8 mouse cellular contexts compared by ENCODE assay signal in the genomic region with DNA sequence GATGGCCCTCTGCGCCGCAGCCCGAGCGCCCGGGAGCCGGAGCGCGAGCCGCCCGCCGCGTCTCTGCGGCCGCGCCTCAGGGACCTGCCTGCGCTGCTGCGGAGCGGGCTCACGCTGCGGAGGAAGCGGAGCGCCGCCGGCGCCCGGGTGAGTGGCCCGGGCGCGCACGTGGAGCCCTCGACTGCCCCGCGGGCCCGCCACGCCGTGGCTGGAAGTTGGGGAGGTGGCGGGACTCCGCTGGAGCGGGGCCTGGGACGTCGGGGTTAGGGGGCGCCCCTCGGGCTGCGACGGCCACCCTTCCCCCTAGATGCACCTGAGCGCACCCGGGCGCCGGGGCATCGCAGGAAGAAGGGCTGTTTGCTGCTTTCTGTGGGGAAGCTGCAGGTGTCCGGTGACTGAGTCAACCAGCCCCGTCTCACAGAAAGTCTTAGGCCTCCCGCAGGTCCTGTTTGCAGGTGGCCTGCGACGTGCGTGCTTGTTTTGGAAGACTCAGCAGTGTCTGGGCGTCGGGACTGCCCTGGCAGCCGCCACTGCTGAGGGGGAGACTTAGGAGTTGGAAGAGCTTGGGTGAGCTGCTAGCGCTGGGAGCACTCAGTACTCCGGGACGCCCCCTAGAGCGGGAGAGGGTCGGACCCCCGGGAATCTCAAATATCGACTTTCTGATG. TPM values are rescaled to one million over a fixed set of nuclear protein-coding genes. Genes with fewer than 3 reads are reported as not detected.
DNase-seq lines count a peak whose midpoint lies in the region; ATAC-seq and TF ChIP-seq lines count a peak whose summit lies in the region.

No protein-coding gene starts in this region.

- H3K4me1 ChIP-seq in embryonic fibroblast, embryonic 13.5 days (ENCODE audit: control insufficient read depth, insufficient read depth, low read length): no peaks in the 10 kb centered on the region
- peaks cover 6% of the 10 kb centered on the region; the same call in 1 of the 2 replicates for H3K4me1 ChIP-seq in heart, postnatal 0 days (ENCODE audit: control insufficient read depth, insufficient read depth)
- peaks cover 10% of the 10 kb centered on the region for H3K4me1 ChIP-seq in neural tube, embryonic 15.5 days
- H3K4me1 ChIP-seq in thymus, adult 2 months (replicated peaks; ENCODE audit: control insufficient read depth, insufficient read depth, low read length): peaks cover 8% of the 10 kb centered on the region

- H3K27me3 ChIP-seq in heart, postnatal 0 days (ENCODE audit: control insufficient read depth, insufficient read depth, low read length): peaks cover 11% of the 10 kb centered on the region; the same call in 1 of the 2 replicates
- H3K27me3 ChIP-seq in neural tube, embryonic 15.5 days (replicated peaks): peaks cover 28% of the 10 kb centered on the region
- no peaks in the 10 kb centered on the region for H3K27me3 ChIP-seq in thymus, adult 2 months (ENCODE audit: control insufficient read depth, insufficient read depth, low read length)

- DNase-seq in left cerebral cortex, adult 18-20 months (ENCODE audit: low spot score in 2 of 2): peak; percentile 50 to 57
- no peak for DNase-seq in left cerebral cortex, adult 11 months (ENCODE audit: low spot score)
- peak; percentile 28 for DNase-seq in heart, postnatal 0 days (ENCODE audit: low spot score)
- DNase-seq in kidney, postnatal 4 days: peak; percentile 56 to 72
- peak; percentile 32 to 42 for DNase-seq in lung, adult 18-20 months
- DNase-seq in thymus, adult 2 months: peak; percentile 56

- H3K27ac ChIP-seq in embryonic fibroblast, embryonic 13.5 days (ENCODE audit: insufficient read depth, low read length): no peak overlapping the region
- H3K27ac ChIP-seq in heart, postnatal 0 days (ENCODE audit: low read depth): peak overlapping the region; percentile 44
- H3K27ac ChIP-seq in neural tube, embryonic 15.5 days (replicated peaks): peak overlapping the region; percentile 63; the same call in 1 of the 2 replicates
- H3K27ac ChIP-seq in thymus, adult 2 months (ENCODE audit: control insufficient read depth, insufficient read depth, low read length): no peak overlapping the region

- no peak for TF ChIP-seq POLR2A in embryonic fibroblast, embryonic 13.5 days (IDR thresholded peaks at IDR 0.05; ENCODE audit: low read depth, low read length)
- TF ChIP-seq POLR2A in thymus, adult 2 months (IDR thresholded peaks at IDR 0.05; ENCODE audit: control insufficient read depth, extremely low read depth, insufficient read depth, low read length, poor library complexity): no peak

- peak overlapping the region; percentile 95 for H3K4me2 ChIP-seq in heart, postnatal 0 days (ENCODE audit: low read depth, low read length)
- H3K4me2 ChIP-seq in neural tube, embryonic 15.5 days: peak overlapping the region; percentile 96

- H3K9me3 ChIP-seq in heart, postnatal 0 days (replicated peaks; ENCODE audit: control insufficient read depth, low read length): no peaks in the 10 kb centered on the region
- no peaks in the 10 kb centered on the region for H3K9me3 ChIP-seq in neural tube, embryonic 15.5 days (replicated peaks)

- H3K4me3 ChIP-seq in embryonic fibroblast, embryonic 13.5 days (ENCODE audit: insufficient read depth, low read length): peak overlapping the region; percentile 29
- peak overlapping the region; percentile 70 for H3K4me3 ChIP-seq in heart, postnatal 0 days (ENCODE audit: low read depth, low read length)
- H3K4me3 ChIP-seq in neural tube, embryonic 15.5 days (replicated peaks): peak overlapping the region; percentile 68
- peak overlapping the region; percentile 73 for H3K4me3 ChIP-seq in thymus, adult 2 months (ENCODE audit: control insufficient read depth, insufficient read depth, low read length)

- TF ChIP-seq CTCF in embryonic fibroblast, embryonic 13.5 days (IDR thresholded peaks at IDR 0.05; ENCODE audit: borderline replicate concordance, insufficient read depth, low read length): no peak
- no peak for TF ChIP-seq CTCF in heart, postnatal 0 days (IDR thresholded peaks at IDR 0.05; ENCODE audit: low read depth)
- no peak for TF ChIP-seq CTCF in thymus, adult 2 months (IDR thresholded peaks at IDR 0.05; ENCODE audit: borderline replicate concordance, control insufficient read depth, extremely low read depth, insufficient read depth, low read length, poor library complexity)

- WGBS in heart, postnatal 0 days: 1% methylated on average over 59 of the region's 66 CpGs
- under 1% methylated on average over 61 of the region's 66 CpGs for WGBS in neural tube, embryonic 15.5 days
- WGBS in thymus, adult 2 months: 1% methylated on average over 55 of the region's 66 CpGs

- no peak for TF ChIP-seq EP300 in heart, postnatal 0 days (IDR thresholded peaks at IDR 0.05; ENCODE audit: low read depth)

- no peaks in the 10 kb centered on the region for H3K36me3 ChIP-seq in heart, postnatal 0 days (replicated peaks; ENCODE audit: control insufficient read depth, insufficient read depth, low read length)
- no peaks in the 10 kb centered on the region for H3K36me3 ChIP-seq in neural tube, embryonic 15.5 days
- H3K36me3 ChIP-seq in thymus, adult 2 months (ENCODE audit: control insufficient read depth, insufficient read depth, low read length): no peaks in the 10 kb centered on the region

- H3K9ac ChIP-seq in heart, postnatal 0 days (replicated peaks; ENCODE audit: low read depth, low read length): peak overlapping the region; percentile 65
- peak overlapping the region; percentile 61 for H3K9ac ChIP-seq in neural tube, embryonic 15.5 days (replicated peaks)

- ATAC-seq in heart, postnatal 0 days (ENCODE audit: insufficient read depth, low read depth): peak; percentile 75
- ATAC-seq in neural tube, embryonic 15.5 days (ENCODE audit: low FRiP score): peak; percentile 88

RNA-seq across cellular contexts. Expression of gene Rapgef5, which starts 17.9 kb away (rescaled TPM):
- 100 to 1,000 TPM; 151 to 174 TPM for total RNA-seq in left cerebral cortex, adult 18-20 months (2021)
- 0.30 TPM in 1 of 2 replicates, not detected in the other for polyA plus RNA-seq in embryonic fibroblast, embryonic 13.5 days (2011; ENCODE audit: insufficient read length, low read depth, missing spikeins)
- total RNA-seq in heart, postnatal 0 days (2014; rRNA removed; ENCODE audit: low replicate concordance): 23.2 and 30.8 TPM in 2 replicates
- polyA plus RNA-seq in heart, postnatal 0 days (2015; fragmentation: Nextera tagmentation; extraction: Ambion mirVana): 10.0 and 11.1 TPM in 2 replicates
- 26.5 and 31.7 TPM in 2 replicates for polyA plus RNA-seq in neural tube, embryonic 15.5 days (2015; fragmentation: Nextera tagmentation; extraction: Ambion mirVana)
- polyA plus RNA-seq in thymus, adult 2 months (2012; rRNA removed): 5.2 and 5.6 TPM in 2 replicates

Comparison
In these comparisons a context has a peak if more than half of its experiments do, and no peak if none do; other contexts are left out.
1. H3K27ac ChIP-seq: peak in heart, postnatal 0 days (single experiment) and neural tube, embryonic 15.5 days (single experiment); none in embryonic fibroblast, embryonic 13.5 days (single experiment) and thymus, adult 2 months (single experiment).
2. Peak in every context shown above with its lines, with median percentiles within 50 percentile points of each other: H3K4me3 ChIP-seq.